Mouse (Mus musculus) mouse embryonic stem cell (cell line): ENCODE data around the gene Ebf3.

Experiments
- in situ Hi-C, 2 experiments: fragments of 300-500 bp; cut with MboI; formaldehyde crosslinking; loops; 1 replicate in 1 of 2; 3 replicates in 1 of 2; pipeline ENCODE4 v1.14.3; 2019 to 2020; ENCODE audit warnings: low sequenced_read_pairs in 2 of 2, low pct_unique_long_range_greater_than_20kb in 1 of 2, mixed read lengths in 1 of 2; ENCODE audit not compliant: unreplicated experiment in 1 of 2

Ebf3 gene

DNA sequence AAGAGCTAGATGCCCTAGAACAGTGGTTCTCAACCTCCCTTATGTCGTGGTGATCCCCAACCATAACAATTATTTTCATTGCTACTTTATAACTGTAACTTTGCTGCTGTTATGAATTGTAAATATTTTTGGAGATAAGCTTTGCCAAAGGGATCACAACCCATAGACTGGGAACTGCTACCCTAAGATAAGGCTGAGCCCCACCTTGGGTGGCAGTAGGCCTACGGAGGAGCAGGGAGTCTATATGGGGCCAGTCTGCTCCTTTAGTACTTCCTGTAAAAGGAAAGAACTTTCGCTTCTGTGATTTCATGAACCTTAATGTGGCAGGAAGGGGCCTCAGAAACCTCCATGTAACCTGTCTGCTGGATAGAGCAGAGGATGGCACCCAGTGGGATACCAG lies 90.4 kb downstream of the Ebf3 start:
- in situ Hi-C loops: no loop called here

DNA sequence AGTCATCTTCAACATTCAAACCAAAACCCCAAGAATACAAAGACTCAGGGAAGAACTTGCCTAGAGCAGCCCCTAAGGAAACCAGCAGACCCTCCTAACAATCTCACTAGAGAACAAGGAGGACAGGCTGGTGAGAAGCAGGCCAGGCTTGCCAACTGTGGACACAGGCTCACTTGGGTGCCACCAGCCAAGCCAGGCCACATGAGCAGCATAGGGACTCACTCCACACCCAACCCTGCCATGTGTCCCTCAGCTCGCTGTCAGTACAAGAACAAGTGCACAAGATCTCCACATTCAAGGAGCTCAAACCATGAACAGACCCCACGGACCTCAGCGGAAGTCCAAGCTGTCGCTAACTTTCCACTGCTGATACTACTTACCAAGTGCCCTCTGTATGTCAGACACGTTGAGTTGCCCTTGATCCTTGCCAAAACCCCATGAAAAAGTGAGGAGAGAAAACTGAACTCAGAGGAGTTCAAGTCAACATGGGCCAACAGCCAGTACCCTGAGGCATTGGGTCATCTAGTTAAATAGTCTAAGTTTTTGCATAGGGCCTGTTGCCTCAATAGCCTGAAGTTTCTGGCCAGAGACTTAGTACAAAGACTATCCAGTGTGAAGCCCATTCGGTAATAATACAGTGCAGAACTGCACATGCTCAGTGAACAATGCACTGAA lies 91.3 kb downstream of the Ebf3 start:
- in situ Hi-C loops: no loop called here

DNA sequence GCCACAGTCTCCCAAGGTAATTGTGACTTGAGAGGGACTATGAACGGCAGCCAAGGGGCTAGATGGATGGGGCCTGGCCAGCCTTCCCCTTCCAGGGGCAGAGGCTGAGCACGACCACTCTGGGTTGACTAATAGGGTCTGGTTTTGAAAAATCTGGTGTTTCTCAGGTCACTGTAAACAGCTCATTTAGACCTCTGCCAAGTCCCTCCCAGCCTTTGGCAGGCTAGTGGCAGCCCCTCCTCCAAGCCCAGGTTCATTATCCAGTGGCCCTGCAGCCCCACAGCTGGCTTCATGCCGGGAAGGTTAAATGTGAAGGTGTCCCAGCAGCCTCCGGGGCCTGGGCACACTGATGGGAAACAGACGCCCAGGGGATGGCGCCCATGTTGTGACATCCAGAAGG lies 92.6 kb downstream of the Ebf3 start:
- in situ Hi-C loops: no loop called here

DNA sequence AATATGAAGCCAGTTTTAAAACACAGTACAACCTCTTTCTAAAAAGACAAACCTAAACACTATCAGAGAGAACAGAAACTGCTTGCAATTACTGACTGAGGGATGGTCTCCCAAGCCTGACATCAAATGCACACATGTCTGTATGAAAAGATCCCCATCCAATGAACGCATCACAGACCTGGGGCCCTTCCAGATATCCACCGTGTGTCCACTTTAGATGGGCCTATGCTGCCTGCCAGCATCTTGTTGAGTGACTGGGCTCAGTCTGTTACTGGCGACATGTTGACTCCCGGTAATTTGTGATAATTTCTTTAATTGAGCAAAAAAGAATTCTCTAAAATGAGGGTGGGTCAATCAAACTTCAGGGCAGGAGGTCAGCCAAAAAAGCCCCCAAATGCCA lies 93.8 kb downstream of the Ebf3 start:
- in situ Hi-C loops: no loop called here

DNA sequence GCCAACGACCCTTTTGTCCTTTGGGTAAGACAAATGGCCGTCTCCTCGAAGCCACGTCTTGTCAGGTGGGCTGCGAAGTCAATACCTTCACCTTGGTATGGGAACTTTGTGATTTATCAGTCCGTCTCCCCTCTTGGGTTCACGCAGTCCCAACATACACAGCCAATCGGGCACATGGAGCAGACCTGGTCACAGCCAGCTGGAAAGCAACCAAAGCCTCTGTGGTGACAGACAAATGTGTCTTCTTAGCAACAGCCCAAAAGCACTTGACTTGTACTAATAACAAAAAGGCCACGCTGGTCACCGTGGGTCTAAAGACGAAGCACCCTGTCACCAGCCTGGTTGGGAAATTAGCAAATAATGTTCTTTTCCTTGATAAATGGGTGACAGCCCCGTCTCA lies 95.5 kb downstream of the Ebf3 start:
- in situ Hi-C loops: no loop called here

DNA sequence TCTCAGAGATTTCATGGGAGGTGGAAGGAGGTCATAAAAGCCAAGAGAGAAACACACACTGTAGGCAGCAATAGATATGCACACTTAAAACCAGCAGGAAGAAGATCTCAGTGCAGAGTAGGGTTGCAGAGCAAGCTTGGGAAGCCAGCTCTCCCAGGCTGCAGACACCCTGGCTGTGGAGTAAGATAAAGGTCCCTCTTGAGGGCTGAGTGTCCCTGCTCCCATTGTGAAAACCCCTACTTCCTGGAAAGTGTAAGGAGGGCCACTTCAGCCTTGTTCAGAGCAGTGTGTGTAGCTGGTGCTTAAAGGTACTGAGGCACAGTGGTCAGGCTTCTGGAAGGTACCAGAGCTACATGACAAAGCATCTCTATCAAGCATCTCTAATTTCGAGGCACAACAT lies 100.8 kb downstream of the Ebf3 start:
- in situ Hi-C loops: no loop called here

DNA sequence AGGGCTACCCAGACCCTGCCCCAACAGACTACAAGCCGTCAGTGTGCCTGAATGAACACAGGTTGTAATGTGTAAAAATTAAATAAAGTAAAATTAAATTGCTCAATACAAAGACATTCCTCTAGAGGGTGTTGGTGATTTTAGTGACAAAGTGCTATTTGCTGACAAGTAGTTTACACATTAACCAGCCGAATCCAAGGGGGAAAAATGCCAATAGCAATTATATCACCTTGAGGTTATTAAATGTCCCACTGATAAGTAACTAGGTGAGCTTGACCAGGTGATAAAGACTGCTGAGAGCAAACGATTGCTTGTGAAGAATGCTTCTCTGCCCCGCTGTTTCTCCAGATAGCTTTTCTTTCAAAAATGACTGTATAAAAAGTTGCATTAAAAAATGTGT lies 102.9 kb downstream of the Ebf3 start:
- in situ Hi-C loops: no loop called here

DNA sequence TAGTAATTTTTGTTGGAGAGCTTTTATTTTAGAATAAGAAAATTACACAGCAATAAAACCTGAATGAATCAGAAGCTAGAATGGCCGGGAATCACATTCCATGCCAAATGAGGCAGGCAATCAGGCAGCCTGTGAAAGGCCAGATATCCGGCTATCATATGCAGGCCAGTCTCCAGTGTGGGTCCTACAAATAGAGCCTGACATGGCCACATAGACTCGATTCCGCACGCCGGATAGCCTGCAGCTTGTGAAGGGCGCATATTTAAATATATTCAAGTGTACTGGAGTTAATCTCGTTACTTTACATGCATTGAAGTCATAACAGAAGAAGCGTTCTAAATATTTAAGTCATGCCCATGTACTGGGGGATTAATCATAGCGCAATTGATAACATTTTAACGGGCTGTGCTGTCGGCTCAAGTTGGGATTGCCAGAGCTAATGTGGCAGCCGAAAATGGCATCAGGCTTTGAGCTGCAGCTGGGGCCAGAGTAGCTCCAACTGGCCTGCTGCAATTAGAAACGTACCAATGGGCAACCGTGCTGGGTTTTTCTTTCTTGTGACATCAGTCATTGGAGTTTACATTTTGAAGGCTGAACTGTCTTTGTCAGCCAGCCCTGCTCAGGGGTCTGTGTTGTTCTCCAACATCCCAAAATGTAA lies 104.4 kb downstream of the Ebf3 start:
- in situ Hi-C loops: no loop called here

DNA sequence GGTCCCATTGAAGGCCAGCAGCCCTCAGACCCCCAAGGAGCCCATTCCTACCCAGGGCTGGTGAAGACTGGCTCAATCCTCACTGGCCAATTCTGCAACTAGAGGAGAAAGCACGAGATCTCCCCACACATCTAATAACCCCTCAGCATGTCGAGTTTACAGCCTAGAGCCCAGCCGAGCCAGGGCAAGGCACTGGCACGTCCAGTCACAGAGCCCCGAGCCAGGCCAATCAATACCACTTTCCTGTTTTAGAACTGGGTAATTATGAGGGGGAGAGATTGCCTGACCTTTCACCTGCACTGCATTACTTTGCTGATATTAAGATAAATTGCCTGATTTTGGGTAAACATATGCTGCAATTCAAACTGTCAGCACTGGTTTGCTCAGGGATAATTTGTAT lies 105.7 kb downstream of the Ebf3 start:
- in situ Hi-C loops: no loop called here

DNA sequence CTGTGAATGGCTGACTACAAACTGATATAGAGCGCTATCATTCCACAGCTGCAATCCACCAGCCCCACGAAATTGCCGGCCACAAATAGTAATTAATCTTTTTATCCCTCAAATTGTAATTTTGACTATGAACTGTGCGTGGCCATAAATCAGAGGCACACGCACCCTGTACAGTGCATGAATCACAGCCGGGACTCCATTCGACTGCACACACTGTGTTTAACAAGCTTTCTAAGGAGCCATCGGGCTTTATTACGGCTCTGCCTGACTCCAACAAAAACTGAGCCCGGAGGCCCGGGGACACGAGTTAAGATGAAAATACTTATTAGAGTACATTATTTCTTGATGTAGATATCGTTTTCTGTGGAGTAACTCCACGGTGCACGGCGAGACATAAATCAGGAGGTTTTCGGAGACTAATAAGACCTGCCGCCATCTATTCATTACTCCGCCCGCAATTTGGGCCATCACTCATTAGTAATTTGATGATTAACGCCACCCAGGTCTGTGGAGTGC lies 107.4 kb downstream of the Ebf3 start:
- in situ Hi-C loops: no loop called here

DNA sequence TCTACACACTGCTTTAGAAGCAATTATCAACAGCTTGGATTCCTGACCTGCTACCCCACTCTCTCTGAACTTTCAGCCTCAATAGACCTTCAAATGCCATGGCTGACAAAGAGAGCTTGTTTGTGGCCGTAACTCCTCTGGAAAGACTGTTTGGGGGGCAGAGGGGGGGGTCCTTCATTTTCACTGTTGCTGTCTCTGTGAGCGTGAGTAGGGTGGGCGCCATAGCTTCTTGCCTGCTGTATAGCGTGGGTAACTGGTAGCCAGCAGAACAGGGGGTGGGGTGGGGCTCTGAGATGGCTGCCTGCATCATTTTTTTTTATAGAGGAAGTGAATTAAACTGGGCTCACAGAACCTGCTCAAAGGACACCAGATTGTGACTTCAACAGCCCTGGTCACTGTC lies 114.7 kb downstream of the Ebf3 start:
- in situ Hi-C loops: no loop called here

DNA sequence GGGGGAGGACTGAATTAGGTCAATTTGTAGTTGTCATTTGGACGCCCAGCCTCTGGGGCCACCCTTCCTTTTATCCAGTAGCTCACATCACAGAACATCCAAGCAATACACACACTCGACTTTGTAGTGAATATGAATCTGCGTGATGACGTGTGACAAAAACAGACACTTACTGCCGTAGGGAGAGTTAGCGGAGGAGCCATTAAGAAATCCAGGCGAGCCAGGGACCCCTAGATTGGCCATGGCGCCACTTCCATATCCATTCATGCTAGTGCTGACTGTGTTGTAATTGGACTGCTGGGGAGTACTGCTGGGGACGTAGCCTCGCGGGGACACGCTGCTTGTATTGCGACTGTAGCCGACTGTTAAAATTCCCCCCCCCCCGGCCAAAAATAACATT lies 115.3 kb downstream of the Ebf3 start:
- in situ Hi-C loops: no loop called here

DNA sequence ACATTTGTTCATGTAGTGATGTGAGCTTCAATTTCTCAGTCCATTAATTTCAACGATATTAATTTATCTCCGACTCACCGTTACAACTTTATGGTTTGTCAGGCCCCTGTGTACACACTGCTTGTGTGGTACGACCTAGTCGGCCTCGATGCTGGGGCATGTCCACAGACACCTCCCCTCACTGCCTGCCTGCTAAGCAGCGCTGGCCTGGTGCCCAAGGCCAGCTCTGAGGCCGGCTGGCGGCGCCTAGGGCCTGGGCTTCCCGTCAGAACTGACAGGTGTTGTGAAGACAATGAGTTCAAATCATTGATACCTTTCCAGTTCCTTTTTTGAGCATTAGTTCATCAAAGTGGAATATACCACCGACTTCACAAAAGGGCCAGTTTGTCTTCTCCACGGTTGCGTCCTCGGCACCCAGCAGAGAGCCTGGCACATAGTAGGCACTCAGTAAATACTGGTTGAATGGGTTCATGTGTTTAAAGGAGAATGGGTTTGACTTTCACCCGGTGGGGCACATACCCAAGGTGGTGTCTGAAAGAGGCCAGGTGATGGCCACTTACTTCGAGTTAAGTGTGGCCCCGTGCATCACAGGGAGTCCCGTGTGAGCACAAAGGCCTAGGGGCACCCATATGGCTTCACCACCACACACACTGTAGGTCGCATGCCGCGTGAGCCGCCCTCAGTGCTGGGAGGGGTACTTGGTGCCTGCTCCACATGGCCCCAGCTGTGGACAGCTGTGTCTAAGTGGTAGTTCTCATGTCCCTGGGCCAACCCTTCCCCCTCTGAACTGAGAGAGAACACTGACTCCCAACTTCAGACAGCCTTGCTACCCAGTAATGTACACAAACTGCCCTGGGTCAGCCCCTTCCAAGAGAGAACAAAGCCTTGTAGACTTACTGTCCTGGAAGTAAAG lies 116.9 kb downstream of the Ebf3 start:
- in situ Hi-C loops: no loop called here

DNA sequence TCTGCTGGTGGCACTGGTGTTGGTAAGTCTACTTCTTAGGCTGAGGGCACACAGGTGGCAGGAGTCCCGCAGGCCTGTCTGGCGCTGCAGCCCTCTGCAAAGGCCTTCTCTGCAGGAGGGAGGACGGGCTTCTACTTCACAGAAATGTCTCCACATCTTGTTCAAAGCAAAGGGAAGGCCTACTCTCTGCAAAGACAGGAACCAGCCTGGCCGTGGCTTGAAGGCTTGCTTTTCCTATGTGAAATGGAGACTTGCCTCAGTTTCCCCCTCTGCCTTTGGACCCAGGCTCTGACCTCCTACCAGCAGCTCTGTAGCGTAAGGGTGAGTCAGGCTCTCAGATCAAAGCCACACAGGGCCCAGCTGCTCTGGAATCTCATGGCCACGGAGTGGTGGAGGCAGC lies 117.7 kb downstream of the Ebf3 start:
- in situ Hi-C loops: no loop called here

DNA sequence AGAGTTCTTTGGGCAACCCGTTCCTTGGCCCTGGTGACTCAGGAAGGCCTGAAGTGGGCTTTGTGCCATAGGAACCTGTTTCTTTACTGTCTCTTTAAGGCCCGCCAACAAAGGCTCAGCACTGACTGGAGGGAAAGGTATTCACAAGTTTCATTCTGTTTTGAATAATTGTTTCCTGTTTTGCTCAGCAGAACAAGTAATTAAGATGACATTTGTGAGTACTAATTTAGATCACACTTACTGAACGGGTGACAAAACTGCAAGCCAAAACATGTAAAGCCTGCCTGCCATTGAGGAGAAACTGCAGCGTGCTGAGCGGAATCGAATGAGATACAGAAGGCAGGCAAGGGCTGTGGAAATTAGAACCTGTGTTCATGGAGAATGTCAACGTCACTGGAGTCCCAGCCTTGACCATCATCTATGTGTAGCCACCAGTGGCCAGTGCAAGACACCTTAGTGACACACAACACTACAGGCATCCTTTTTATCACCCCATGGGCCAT lies 121.4 kb downstream of the Ebf3 start:
- in situ Hi-C loops: no loop called here

DNA sequence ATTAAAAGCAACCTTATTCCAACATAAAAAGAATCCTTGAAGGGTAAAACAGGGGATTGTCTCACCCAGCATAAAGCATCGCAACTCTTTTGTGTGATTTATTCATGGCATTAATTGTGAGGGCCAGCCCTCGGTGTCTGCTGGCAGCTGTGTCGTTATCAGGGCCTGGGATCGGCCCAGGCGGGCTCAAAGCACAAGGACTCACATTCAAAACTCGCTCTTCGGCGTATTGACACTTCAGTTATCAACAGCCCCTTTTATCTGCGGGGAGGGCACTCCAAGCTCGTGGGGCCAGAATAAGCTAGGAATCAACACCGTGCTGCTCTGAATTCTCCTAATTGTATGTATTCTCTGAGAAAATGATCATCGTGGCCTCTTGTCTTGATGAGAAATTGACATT lies 122.4 kb downstream of the Ebf3 start:
- in situ Hi-C loops: no loop called here

DNA sequence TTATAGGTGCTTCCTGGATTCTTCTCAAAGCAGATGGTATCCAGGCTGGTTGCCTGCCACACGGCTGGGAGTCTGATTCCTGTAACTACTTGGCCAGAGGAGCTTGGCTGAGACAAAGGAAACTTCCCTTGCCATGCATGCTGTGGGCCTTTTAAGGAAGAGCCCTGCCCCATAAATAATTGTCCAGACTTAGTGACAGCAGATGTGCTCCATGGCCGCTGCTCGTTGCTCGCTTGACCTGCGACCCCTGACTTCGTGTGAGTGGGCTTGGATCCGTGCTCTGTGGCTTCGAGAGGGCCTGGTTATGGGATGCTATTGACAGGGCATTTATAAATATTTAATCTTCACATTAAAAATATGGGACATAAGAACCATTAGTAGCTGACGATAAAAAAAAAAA lies 142.0 kb downstream of the Ebf3 start:
- in situ Hi-C loops: no loop called here

DNA sequence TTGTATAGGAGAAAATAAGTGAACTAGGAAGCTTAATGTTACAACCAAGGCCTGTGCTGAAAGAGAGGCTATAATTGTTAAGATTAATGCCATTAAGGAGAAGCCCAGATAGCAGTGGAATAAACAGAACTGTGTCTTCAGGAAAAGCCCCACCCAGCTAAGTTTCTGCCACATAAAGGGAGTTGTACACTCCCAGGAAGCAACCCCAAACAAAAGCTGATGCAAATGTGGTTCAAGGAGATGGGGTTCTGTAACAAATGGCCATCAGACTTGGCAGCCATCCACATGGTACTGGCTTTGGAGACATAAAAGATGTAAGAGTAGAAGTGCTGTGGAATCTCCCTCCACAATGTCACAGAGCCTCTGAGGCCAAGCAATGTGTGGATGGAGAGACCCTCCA lies 155.2 kb downstream of the Ebf3 start:
- in situ Hi-C loops: no loop called here

DNA sequence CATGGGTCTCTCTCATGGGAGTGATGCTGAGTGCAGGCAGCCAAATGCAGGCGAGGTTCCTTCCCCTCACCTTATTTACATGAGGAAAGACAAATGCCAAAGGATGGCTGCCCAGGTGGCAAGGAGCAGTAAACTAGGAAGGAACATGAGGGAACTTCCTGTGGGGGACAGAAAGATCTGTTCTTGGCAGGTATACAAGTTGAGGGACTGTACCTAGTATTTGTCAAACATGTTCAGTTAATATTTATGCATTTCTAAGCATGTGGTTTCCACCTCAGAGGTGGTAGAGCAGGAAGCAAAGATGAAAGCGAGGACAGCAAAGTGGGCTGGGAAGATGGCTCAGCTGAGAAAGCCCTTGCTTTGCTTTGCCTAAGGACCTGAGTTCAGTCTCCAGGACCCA lies 159.6 kb downstream of the Ebf3 start:
- in situ Hi-C loops: no loop called here
